Mouse (Mus musculus) midbrain, postnatal 0 days (tissue): ENCODE measurements around the gene Adamts20. TPM values are rescaled to one million over a fixed set of nuclear protein-coding genes. Genes with fewer than 3 reads are reported as not detected.
"Not testable (repeated sequence)": the region's sequence is repeated elsewhere in the genome, so short reads cannot be mapped to it uniquely, and the experiment has no call there.

ENCODE experiments used
- ATAC-seq: fragments of 200-750 bp; cut with Nextera tagmentation; 2 replicates; pipeline ENCODE4 v1.8.0; 2017; ENCODE audit warnings: moderate number of reproducible peaks, mild to moderate bottlenecking, moderate TSS enrichment, moderate library complexity; ENCODE audit not compliant: low FRiP score
- DNase-seq: peaks from one replicate; pipeline ENCODE4 v3.0.0-alpha.2; 2015; ENCODE audit warnings: low spot score
- H3K27ac ChIP-seq: fragments of 300-500 bp; sonication (generic); 2 replicates; pipeline ENCODE4 v1.5.1; 2014; ENCODE audit warnings: low read depth, mild to moderate bottlenecking, low read length, mixed read lengths
- H3K27me3 ChIP-seq: fragments of 300-500 bp; sonication (generic); 2 replicates; pipeline ENCODE4 v1.6.1; 2014; ENCODE audit warnings: low read length, control low read depth, mixed read lengths; ENCODE audit not compliant: insufficient read depth
- H3K36me3 ChIP-seq: fragments of 300-500 bp; sonication (generic); 2 replicates; pipeline ENCODE4 v1.6.1; 2014; ENCODE audit warnings: low read length, control low read depth, mixed read lengths; ENCODE audit not compliant: insufficient read depth
- H3K4me1 ChIP-seq: fragments of 300-500 bp; sonication (generic); 2 replicates; pipeline ENCODE4 v1.6.1; 2014; ENCODE audit warnings: mild to moderate bottlenecking, control low read depth, antibody characterized with exemption, low read length, mixed read lengths; ENCODE audit not compliant: insufficient read depth
- H3K4me2 ChIP-seq: fragments of 300-500 bp; sonication (generic); 2 replicates; pipeline ENCODE4 v1.6.1; 2014; ENCODE audit warnings: low read depth, mild to moderate bottlenecking, low read length, mixed read lengths; ENCODE audit not compliant: poor library complexity, severe bottlenecking
- H3K4me3 ChIP-seq: fragments of 300-500 bp; sonication (generic); 2 replicates; pipeline ENCODE4 v1.5.1; 2014; ENCODE audit warnings: low read depth, mild to moderate bottlenecking, low read length, moderate library complexity
- H3K9ac ChIP-seq: fragments of 300-500 bp; sonication (generic); replicated peaks from 2 replicates; pipeline ENCODE4 v1.6.1; 2014; ENCODE audit warnings: mild to moderate bottlenecking, low read length, moderate library complexity, mixed read lengths; ENCODE audit not compliant: poor library complexity, severe bottlenecking
- H3K9me3 ChIP-seq: fragments of 300-500 bp; sonication (generic); 2 replicates; pipeline ENCODE4 v1.6.1; 2016; ENCODE audit warnings: low read length, control low read depth
- CTCF ChIP-seq: IDR thresholded peaks from 2 replicates; pipeline ENCODE4 v1.5.1; 2016; ENCODE audit warnings: antibody characterized with exemption, mild to moderate bottlenecking
- WGBS: fragments of 180-500 bp; shearing (Covaris S2); extraction: QIAGEN DNeasy Blood & Tissue Kit; methylation state at CpG from one replicate; pipeline ENCODE4 v1.1.7; 2014; 5-methylcytosine and 5-hydroxymethylcytosine counted together
- polyA plus RNA-seq: library from polyadenylated mRNA; unstranded; fragments of >200 nt; fragmentation: Nextera tagmentation; extraction: Ambion mirVana; gene quantifications from 2 replicates; pipeline ENCODE4 v1.2.1, GENCODE M21; 2015
- total RNA-seq: library from RNA; depleted of rRNA; stranded (reverse); fragments of >200 nt; gene quantifications from 2 replicates; pipeline ENCODE4 v1.2.3, GENCODE M21; 2014; rRNA removed

Adamts20 gene
- 5.8 and 6.7 TPM in 2 replicates for total RNA-seq
- polyA plus RNA-seq, result 1.8 and 3.0 TPM in 2 replicates

DNA sequence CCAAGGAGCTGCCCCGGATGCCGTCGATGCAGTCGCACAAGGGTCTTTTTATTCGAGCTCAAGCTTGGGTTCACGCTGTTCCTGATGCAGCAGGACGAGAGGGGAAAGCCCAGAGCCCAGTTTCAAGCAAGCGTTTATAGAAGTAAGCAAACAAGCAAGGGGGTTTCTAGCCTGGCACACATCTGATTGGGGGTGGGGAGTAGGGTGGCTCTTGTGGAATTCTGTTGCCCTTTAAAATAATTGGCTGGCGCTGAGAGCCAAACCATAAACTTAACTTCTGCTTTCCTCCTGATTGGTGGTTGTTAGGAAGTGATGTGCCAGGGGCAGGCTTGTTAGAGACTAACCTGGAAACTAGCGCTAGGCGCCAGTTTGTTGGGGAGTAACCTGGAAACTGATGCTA is at the start of gene Adamts20:
TSS of gene Adamts20 (minus strand) at position 101 of the 400 bp plus-strand sequence.
- ATAC-seq, result no peak
- no peaks in the 10 kb centered on the region for H3K27me3 ChIP-seq

GRCm38 (mm10) chr15:94503451-94504215 is 38.4 kb upstream of the Adamts20 start:
- 56% methylated on average over 12 of the region's 12 CpGs for WGBS

More for the DNA sequence above, at the start of gene Adamts20:
- peak within 1 kb of the TSS; percentile 15; the same call in 1 of the 2 replicates for H3K4me2 ChIP-seq
- no peak for TF ChIP-seq CTCF
- no peaks in the 10 kb centered on the region for H3K36me3 ChIP-seq
- WGBS, result 70% methylated on average over 11 of the region's 11 CpGs
- H3K9me3 ChIP-seq, result no peaks in the 10 kb centered on the region
- DNase-seq, result no peak
- H3K9ac ChIP-seq, result no peak within 1 kb of the TSS
- no peaks in the 10 kb centered on the region for H3K4me1 ChIP-seq
- 0 out of 2 replicates have a peak within 1 kb of the TSS, but pooled peaks have one; percentile 12 for H3K27ac ChIP-seq
- peak within 1 kb of the TSS; percentile 9; the same call in 1 of the 2 replicates for H3K4me3 ChIP-seq

DNA sequence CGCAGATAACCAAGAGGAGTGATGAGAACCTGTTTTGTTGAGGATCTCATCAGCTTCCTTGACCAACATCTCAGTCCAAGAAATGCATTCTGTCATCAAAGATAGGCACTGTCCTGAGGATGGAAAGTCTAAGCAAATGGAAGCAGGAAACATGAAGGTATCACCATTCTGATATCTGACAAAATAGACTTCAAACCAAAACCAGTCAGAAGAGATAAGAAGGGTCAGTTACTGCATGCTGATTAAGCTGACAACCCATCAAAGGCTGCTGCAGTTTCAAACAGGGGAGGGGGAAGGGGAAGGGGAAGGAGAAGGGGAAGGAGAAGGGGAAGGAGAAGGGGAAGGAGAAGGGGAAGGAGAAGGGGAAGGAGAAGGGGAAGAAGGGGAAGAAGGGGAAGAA is 34.0 kb upstream of the Adamts20 start:
- Histone ChIP-seq H3K27ac (no peak overlapping the region), H3K9me3 (no peaks in the 10 kb centered on the region; the same call in 1 of the 2 replicates), H3K9ac (no peak overlapping the region), H3K4me2 (no peak overlapping the region), H3K36me3 (no peaks in the 10 kb centered on the region), H3K4me1 (no peaks in the 10 kb centered on the region), H3K27me3 (no peaks in the 10 kb centered on the region), H3K4me3 (no peak overlapping the region)
- DNase-seq, result no peak
- WGBS, result 85% methylated on average over 1 of the region's 1 CpGs
- no peak for ATAC-seq
- no peak for TF ChIP-seq CTCF

More at GRCm38 (mm10) chr15:94503451-94504215, 38.4 kb upstream of the Adamts20 start:
- no peaks in the 10 kb centered on the region for H3K36me3 ChIP-seq
- no peak overlapping the region for H3K9ac ChIP-seq
- no peaks in the 10 kb centered on the region for H3K9me3 ChIP-seq
- DNase-seq (peak; percentile 58), ATAC-seq (no peak)
- no peak overlapping the region for H3K27ac ChIP-seq
- H3K27me3 ChIP-seq, result no peaks in the 10 kb centered on the region
- H3K4me2 ChIP-seq, result no peak overlapping the region
- no peaks in the 10 kb centered on the region for H3K4me1 ChIP-seq
- no peak overlapping the region for H3K4me3 ChIP-seq
- TF ChIP-seq CTCF, result no peak

DNA sequence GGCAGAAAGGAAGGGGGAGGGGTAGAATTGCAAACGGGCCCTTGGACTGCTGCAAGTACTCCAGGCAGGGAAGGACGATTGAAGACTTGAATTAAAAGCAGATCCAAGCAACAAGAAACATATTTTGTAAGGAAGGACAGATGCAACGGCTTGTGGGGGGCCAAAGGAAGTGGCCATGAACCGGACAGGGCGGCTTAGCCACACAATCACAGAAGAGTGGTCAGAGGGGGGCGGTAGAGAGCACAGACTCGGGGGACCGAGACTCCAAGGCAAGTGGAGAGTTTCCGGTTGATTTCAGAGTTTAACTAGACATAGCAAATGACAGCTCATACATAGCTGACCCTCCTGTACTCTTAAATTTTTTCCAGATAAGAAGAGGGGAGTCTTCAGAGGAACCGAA is 30.7 kb upstream of the Adamts20 start:
- WGBS, result 78% methylated on average over 10 of the region's 10 CpGs
- ATAC-seq (no peak), DNase-seq (no peak)
- no peak overlapping the region for H3K27ac ChIP-seq
- no peak overlapping the region for H3K4me3 ChIP-seq
- H3K36me3 ChIP-seq, result no peaks in the 10 kb centered on the region
- H3K4me1 ChIP-seq, result no peaks in the 10 kb centered on the region
- H3K9me3 ChIP-seq, result no peaks in the 10 kb centered on the region; the same call in 1 of the 2 replicates
- H3K4me2 ChIP-seq, result no peak overlapping the region
- H3K9ac ChIP-seq, result no peak overlapping the region
- no peaks in the 10 kb centered on the region for H3K27me3 ChIP-seq
- no peak for TF ChIP-seq CTCF

DNA sequence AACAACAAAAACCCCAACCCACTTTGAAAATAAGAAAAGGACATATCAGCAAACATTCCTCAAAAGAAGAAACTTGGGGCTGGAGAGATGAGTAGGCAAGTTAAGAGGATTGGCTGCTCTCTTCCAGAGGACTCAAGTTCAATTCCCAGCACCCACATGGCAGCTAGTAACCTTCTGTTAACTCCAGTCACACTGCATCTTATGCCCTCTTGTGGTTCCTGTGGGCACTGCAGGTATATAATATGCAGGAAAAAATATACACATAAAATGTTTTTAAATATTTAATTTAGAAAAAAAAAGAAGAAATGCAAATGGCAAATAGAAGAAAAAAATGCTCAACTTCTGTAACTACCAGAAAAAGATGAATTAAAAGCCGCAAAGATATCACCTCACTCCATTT is 29.2 kb upstream of the Adamts20 start:
- Histone ChIP-seq H3K4me2 (no peak overlapping the region), H3K4me1 (no peaks in the 10 kb centered on the region), H3K27me3 (no peaks in the 10 kb centered on the region), H3K4me3 (no peak overlapping the region), H3K27ac (no peak overlapping the region), H3K36me3 (no peaks in the 10 kb centered on the region), H3K9ac (no peak overlapping the region), H3K9me3 (no peaks in the 10 kb centered on the region; the same call in 1 of the 2 replicates)
- ATAC-seq (no peak), DNase-seq (no peak)
- TF ChIP-seq CTCF, result 0 out of 2 replicates have a peak, but pooled peaks have one; percentile 24
- 97% methylated on average over 1 of the region's 1 CpGs for WGBS

DNA sequence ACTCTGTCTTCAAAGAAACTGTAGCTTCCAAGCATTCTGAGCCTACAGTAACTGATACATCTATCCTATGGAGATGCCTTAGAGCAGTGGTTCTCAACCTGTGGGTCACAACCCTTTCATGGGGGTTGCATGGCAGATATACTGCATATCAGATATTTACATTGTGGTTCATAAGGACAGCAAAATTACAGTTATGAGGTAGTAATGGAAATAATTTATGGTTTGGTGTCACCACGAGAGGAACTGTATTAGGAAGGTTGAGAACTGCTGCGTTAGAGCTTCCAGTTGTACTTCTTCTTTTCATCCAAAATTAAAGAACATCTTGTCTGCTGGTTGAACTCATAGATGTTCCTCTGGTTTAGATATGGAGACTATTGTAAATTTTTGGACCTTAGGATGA is 24.2 kb upstream of the Adamts20 start:
- Histone ChIP-seq H3K36me3 (no peaks in the 10 kb centered on the region), H3K4me1 (no peaks in the 10 kb centered on the region), H3K9me3 (no peaks in the 10 kb centered on the region; the same call in 1 of the 2 replicates), H3K27ac (no peak overlapping the region), H3K9ac (no peak overlapping the region), H3K4me3 (no peak overlapping the region), H3K4me2 (no peak overlapping the region), H3K27me3 (no peaks in the 10 kb centered on the region)
- no peak for ATAC-seq
- no peak for TF ChIP-seq CTCF
- DNase-seq, result no peak
- 86% methylated on average over 2 of the region's 2 CpGs for WGBS

DNA sequence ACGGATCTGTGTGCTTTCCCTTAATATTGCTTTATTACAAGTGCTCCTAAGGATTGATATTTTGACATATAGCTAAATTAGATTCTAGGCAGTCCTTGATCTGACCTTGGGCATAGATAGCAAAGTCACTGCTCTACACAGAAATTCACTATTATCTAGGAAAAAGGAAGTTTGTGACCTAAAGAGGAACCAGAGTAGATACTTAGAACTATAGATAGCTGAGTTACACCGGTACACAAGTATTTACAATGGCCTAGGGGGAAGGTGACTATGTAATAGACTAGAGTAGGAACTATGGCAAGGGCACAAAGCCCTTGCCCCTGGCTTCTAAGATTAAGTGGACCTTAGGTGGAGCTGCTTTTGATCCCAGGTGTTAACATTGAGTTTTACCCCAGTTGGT is 22.8 kb upstream of the Adamts20 start:
- not testable (repeated sequence) for H3K36me3 ChIP-seq, H3K4me1 ChIP-seq, H3K27me3 ChIP-seq, H3K4me3 ChIP-seq, H3K27ac ChIP-seq, DNase-seq, H3K9ac ChIP-seq, H3K9me3 ChIP-seq, ATAC-seq, H3K4me2 ChIP-seq
- WGBS, result 89% methylated on average over 2 of the region's 2 CpGs
